Mouse (Mus musculus) neural tube, embryonic 12.5 days (tissue): ENCODE data around the gene Zfp217. TPM values are rescaled to one million over a fixed set of nuclear protein-coding genes. Genes with fewer than 3 reads are reported as not detected.

Source experiments
- ATAC-seq: fragments of 200-750 bp; cut with Nextera tagmentation; 2 replicates; pipeline ENCODE4 v1.8.0; 2017; ENCODE audit warnings: low read depth, mild to moderate bottlenecking, moderate TSS enrichment, moderate library complexity; ENCODE audit not compliant: low FRiP score
- H3K27ac ChIP-seq: fragments of 300-500 bp; sonication (generic); 2 replicates; pipeline ENCODE4 v1.5.1; 2016
- H3K27me3 ChIP-seq: fragments of 300-500 bp; sonication (generic); replicated peaks from 2 replicates; pipeline ENCODE4 v1.6.1; 2016; ENCODE audit warnings: mild to moderate bottlenecking
- H3K36me3 ChIP-seq: fragments of 300-500 bp; sonication (generic); 2 replicates; pipeline ENCODE4 v1.6.1; 2016; ENCODE audit warnings: mild to moderate bottlenecking
- H3K4me1 ChIP-seq: fragments of 300-500 bp; sonication (generic); 2 replicates; pipeline ENCODE4 v1.6.1; 2016
- H3K4me2 ChIP-seq: fragments of 300-500 bp; sonication (generic); replicated peaks from 2 replicates; pipeline ENCODE4 v1.6.1; 2016; ENCODE audit warnings: mild to moderate bottlenecking
- H3K4me3 ChIP-seq: fragments of 300-500 bp; sonication (generic); 2 replicates; pipeline ENCODE4 v1.5.1; 2016
- H3K9ac ChIP-seq: fragments of 300-500 bp; sonication (generic); 2 replicates; pipeline ENCODE4 v1.6.1; 2016; ENCODE audit warnings: mild to moderate bottlenecking
- H3K9me3 ChIP-seq: fragments of 300-500 bp; sonication (generic); 2 replicates; pipeline ENCODE4 v1.6.1; 2016; ENCODE audit warnings: mild to moderate bottlenecking
- WGBS: fragments of 180-500 bp; shearing (Covaris S2); methylation state at CpG from one replicate; pipeline ENCODE4 v1.1.7; 2016; 5-methylcytosine and 5-hydroxymethylcytosine counted together
- polyA plus RNA-seq: library from polyadenylated mRNA; unstranded; fragments of >200 nt; fragmentation: Nextera tagmentation; extraction: Ambion mirVana; gene quantifications from 2 replicates; pipeline ENCODE4 v1.2.1, GENCODE M21; 2016

Gene Zfp217
- polyA plus RNA-seq, 1 experiment from 2014 or later, result 2.3 TPM

GRCm38 (mm10) chr2:170129923-170130779 lies 17.8 kb downstream of the Zfp217 start:
- peak overlapping the region; percentile 94 for H3K9ac ChIP-seq
- H3K4me2 ChIP-seq, result peak overlapping the region; percentile 75
- H3K27ac ChIP-seq, result peak overlapping the region; percentile 66
- peak overlapping the region; percentile 90 for H3K4me3 ChIP-seq
- H3K4me1 ChIP-seq, result peaks cover 51% of the 10 kb centered on the region
- H3K9me3 ChIP-seq, result no peaks in the 10 kb centered on the region
- no peaks in the 10 kb centered on the region for H3K36me3 ChIP-seq
- H3K27me3 ChIP-seq, result peaks cover 5% of the 10 kb centered on the region; the same call in 1 of the 2 replicates
- peak; percentile 62 for ATAC-seq
- under 1% methylated on average over 48 of the region's 48 CpGs for WGBS

GRCm38 (mm10) chr2:170129248-170129922 lies 18.5 kb downstream of the Zfp217 start:
- Histone ChIP-seq H3K4me3 (peak overlapping the region; percentile 90; the same call in 1 of the 2 replicates), H3K9ac (no peak overlapping the region), H3K9me3 (no peaks in the 10 kb centered on the region), H3K27ac (no peak overlapping the region), H3K27me3 (peaks cover under 1% of the 10 kb centered on the region; the same call in 1 of the 2 replicates), H3K4me1 (peaks cover 55% of the 10 kb centered on the region), H3K36me3 (no peaks in the 10 kb centered on the region), H3K4me2 (peak overlapping the region; percentile 75)
- ATAC-seq, result no peak
- WGBS, result 23% methylated on average over 5 of the region's 5 CpGs

GRCm38 (mm10) chr2:170128461-170129247 lies 19.2 kb downstream of the Zfp217 start:
- no peak overlapping the region for H3K4me3 ChIP-seq
- ATAC-seq, result no peak
- H3K4me2 ChIP-seq, result peak overlapping the region; percentile 75
- H3K9me3 ChIP-seq, result no peaks in the 10 kb centered on the region
- H3K27me3 ChIP-seq, result no peaks in the 10 kb centered on the region
- H3K36me3 ChIP-seq, result peaks cover 4% of the 10 kb centered on the region; the same call in 1 of the 2 replicates
- H3K4me1 ChIP-seq, result peaks cover 54% of the 10 kb centered on the region
- WGBS, result 19% methylated on average over 7 of the region's 7 CpGs
- no peak overlapping the region for H3K27ac ChIP-seq
- H3K9ac ChIP-seq, result no peak overlapping the region

GRCm38 (mm10) chr2:170127523-170127922 lies 20.4 kb downstream of the Zfp217 start:
- Histone ChIP-seq H3K4me3 (no peak overlapping the region), H3K27me3 (no peaks in the 10 kb centered on the region), H3K4me2 (0 out of 2 replicates have a peak overlapping the region, but pooled peaks have one; percentile 9), H3K9ac (no peak overlapping the region), H3K9me3 (no peaks in the 10 kb centered on the region), H3K36me3 (peaks cover 7% of the 10 kb centered on the region; the same call in 1 of the 2 replicates), H3K27ac (no peak overlapping the region), H3K4me1 (peaks cover 46% of the 10 kb centered on the region)
- ATAC-seq, result no peak
- 69% methylated on average over 3 of the region's 3 CpGs for WGBS

- Histone ChIP-seq H3K27me3 (no peaks in the 10 kb centered on the region), H3K27ac (no peak overlapping the region), H3K36me3 (peaks cover 7% of the 10 kb centered on the region; the same call in 1 of the 2 replicates), H3K4me3 (no peak overlapping the region), H3K9ac (no peak overlapping the region), H3K4me2 (no peak overlapping the region), H3K4me1 (peaks cover 41% of the 10 kb centered on the region), H3K9me3 (no peaks in the 10 kb centered on the region)
- ATAC-seq, result no peak
- WGBS, result 92% methylated on average over 1 of the region's 1 CpGs
Observed at GRCm38 (mm10) chr2:170126266-170126665, 21.6 kb downstream of the Zfp217 start.

- no peak overlapping the region for H3K4me2 ChIP-seq
- H3K9me3 ChIP-seq, result no peaks in the 10 kb centered on the region
- no peak overlapping the region for H3K27ac ChIP-seq
- ATAC-seq, result no peak
- H3K36me3 ChIP-seq, result peaks cover 32% of the 10 kb centered on the region
- H3K4me1 ChIP-seq, result peaks cover 12% of the 10 kb centered on the region
- H3K4me3 ChIP-seq, result no peak overlapping the region
- H3K9ac ChIP-seq, result no peak overlapping the region
- no peaks in the 10 kb centered on the region for H3K27me3 ChIP-seq
- WGBS, result 89% methylated on average over 7 of the region's 7 CpGs
Observed at GRCm38 (mm10) chr2:170122197-170122596, 25.7 kb downstream of the Zfp217 start.

GRCm38 (mm10) chr2:170120139-170121027 lies 27.5 kb downstream of the Zfp217 start:
- no peak overlapping the region for H3K9ac ChIP-seq
- no peak overlapping the region for H3K4me3 ChIP-seq
- 92% methylated on average over 19 of the region's 19 CpGs for WGBS
- ATAC-seq, result no peak
- H3K36me3 ChIP-seq, result peaks cover 37% of the 10 kb centered on the region
- H3K9me3 ChIP-seq, result no peaks in the 10 kb centered on the region
- no peak overlapping the region for H3K4me2 ChIP-seq
- H3K4me1 ChIP-seq, result peaks cover 6% of the 10 kb centered on the region
- H3K27me3 ChIP-seq, result no peaks in the 10 kb centered on the region
- H3K27ac ChIP-seq, result no peak overlapping the region

GRCm38 (mm10) chr2:170116704-170117281 lies 31.1 kb downstream of the Zfp217 start:
- H3K9me3 ChIP-seq, result no peaks in the 10 kb centered on the region
- no peak overlapping the region for H3K9ac ChIP-seq
- H3K27ac ChIP-seq, result no peak overlapping the region
- 53% methylated on average over 4 of the region's 4 CpGs for WGBS
- H3K4me1 ChIP-seq, result peaks cover 5% of the 10 kb centered on the region; the same call in 1 of the 2 replicates
- H3K4me3 ChIP-seq, result no peak overlapping the region
- no peak overlapping the region for H3K4me2 ChIP-seq
- H3K27me3 ChIP-seq, result no peaks in the 10 kb centered on the region
- no peak for ATAC-seq
- H3K36me3 ChIP-seq, result peaks cover 60% of the 10 kb centered on the region

- no peak for ATAC-seq
Observed at GRCm38 (mm10) chr2:170110306-170110705, 37.6 kb downstream of the Zfp217 start.

GRCm38 (mm10) chr2:170109528-170109927 lies 38.4 kb downstream of the Zfp217 start:
- H3K4me1 ChIP-seq, result peaks cover 5% of the 10 kb centered on the region; the same call in 1 of the 2 replicates
- no peak overlapping the region for H3K4me2 ChIP-seq
- 41% methylated on average over 5 of the region's 5 CpGs for WGBS
- H3K27ac ChIP-seq, result no peak overlapping the region
- no peak overlapping the region for H3K4me3 ChIP-seq
- H3K9ac ChIP-seq, result no peak overlapping the region
- H3K27me3 ChIP-seq, result no peaks in the 10 kb centered on the region
- no peak for ATAC-seq
- no peaks in the 10 kb centered on the region for H3K9me3 ChIP-seq
- peaks cover 44% of the 10 kb centered on the region for H3K36me3 ChIP-seq

More at GRCm38 (mm10) chr2:170110306-170110705, 37.6 kb downstream of the Zfp217 start:
- Histone ChIP-seq H3K4me3 (no peak overlapping the region), H3K4me2 (no peak overlapping the region), H3K27me3 (no peaks in the 10 kb centered on the region), H3K9ac (no peak overlapping the region), H3K36me3 (peaks cover 52% of the 10 kb centered on the region), H3K27ac (no peak overlapping the region), H3K9me3 (no peaks in the 10 kb centered on the region), H3K4me1 (peaks cover 5% of the 10 kb centered on the region; the same call in 1 of the 2 replicates)
- 88% methylated on average over 8 of the region's 8 CpGs for WGBS

GRCm38 (mm10) chr2:170107791-170108190 lies 40.1 kb downstream of the Zfp217 start:
- 86% methylated on average over 3 of the region's 3 CpGs for WGBS
- Histone ChIP-seq H3K4me2 (no peak overlapping the region), H3K27ac (no peak overlapping the region), H3K27me3 (no peaks in the 10 kb centered on the region), H3K4me3 (no peak overlapping the region), H3K9ac (no peak overlapping the region), H3K36me3 (peaks cover 31% of the 10 kb centered on the region), H3K4me1 (no peaks in the 10 kb centered on the region; the same call in 1 of the 2 replicates), H3K9me3 (no peaks in the 10 kb centered on the region)
- no peak for ATAC-seq
